Comparison of ENCODE assay signal across 9 mouse cellular contexts in the genomic region with DNA sequence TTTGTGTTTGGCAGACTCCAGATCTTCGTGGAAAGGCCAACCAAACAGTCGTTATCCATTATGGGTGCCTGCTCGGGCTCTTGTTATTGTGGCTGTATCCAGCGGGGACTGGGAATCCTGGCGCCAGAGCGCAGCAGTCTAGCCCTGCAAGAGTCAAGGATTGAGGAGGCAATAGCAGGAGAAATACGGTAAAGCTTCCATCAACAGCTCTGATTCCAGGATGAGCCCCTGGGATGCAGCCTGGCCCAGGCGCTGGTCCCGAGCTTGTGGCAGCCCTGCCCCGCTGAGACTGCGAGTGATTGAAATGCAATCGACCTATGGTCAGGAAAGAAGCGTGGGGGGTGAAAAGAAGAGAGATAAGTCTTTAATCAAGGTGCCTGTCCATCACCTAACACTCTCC.
DNase-seq lines count a peak whose midpoint lies in the region; ATAC-seq and TF ChIP-seq lines count a peak whose summit lies in the region.
"Had no signal": no experiment of that assay in that cellular context is flagged by ENCODE, and none has a peak within 500 bp of the region (broad histone marks: within the 10 kb centered on the region; RNA-seq: fewer than 3 reads in every experiment).

No protein-coding gene starts in this region.

- ATAC-seq in embryonic facial prominence, embryonic 11.5 days (replicated peaks; ENCODE audit: insufficient number of reproducible peaks, low FRiP score, low TSS enrichment, low read depth): 0 out of 2 replicates have a peak, but pooled peaks have one; percentile 25
- ATAC-seq in hindbrain, postnatal 0 days: no peak
- ATAC-seq in cerebellum, adult (ENCODE audit: insufficient number of reproducible peaks, low FRiP score, low TSS enrichment): no peak

- WGBS in embryonic facial prominence, embryonic 11.5 days: under 1% methylated on average over 13 of the region's 13 CpGs
- 5% methylated on average over 13 of the region's 13 CpGs for WGBS in hindbrain, postnatal 0 days

- 0 out of 2 replicates have a peak overlapping the region, but pooled peaks have one; percentile 15 for H3K4me2 ChIP-seq in embryonic facial prominence, embryonic 11.5 days (ENCODE audit: low read depth, low read length)
- no peak overlapping the region for H3K4me2 ChIP-seq in hindbrain, postnatal 0 days (ENCODE audit: low read depth, low read length)
- H3K4me2 ChIP-seq: liver, embryonic 13.5 days had no signal

- no peaks in the 10 kb centered on the region for H3K27me3 ChIP-seq in embryonic facial prominence, embryonic 11.5 days (ENCODE audit: control insufficient read depth, insufficient read depth, low read length)
- H3K27me3 ChIP-seq in hindbrain, postnatal 0 days (ENCODE audit: insufficient read depth, low read length): no peaks in the 10 kb centered on the region

- H3K4me3 ChIP-seq in embryonic facial prominence, embryonic 11.5 days (ENCODE audit: low read depth, low read length): no peak overlapping the region
- no peak overlapping the region for H3K4me3 ChIP-seq in hindbrain, postnatal 0 days (ENCODE audit: low read length)
- H3K4me3 ChIP-seq: liver, embryonic 13.5 days had no signal

- no peaks in the 10 kb centered on the region for H3K9me3 ChIP-seq in embryonic facial prominence, embryonic 11.5 days (replicated peaks; ENCODE audit: control insufficient read depth, low read length)
- H3K9me3 ChIP-seq in hindbrain, postnatal 0 days (ENCODE audit: low read length): no peaks in the 10 kb centered on the region
- H3K9me3 ChIP-seq: liver, embryonic 13.5 days had no signal

- peak; percentile 27 for DNase-seq in gastrocnemius, postnatal 10 days
- DNase-seq in gastrocnemius, adult 18-20 months (ENCODE audit: low spot score): no peak
- peak; percentile 36 for DNase-seq in 3T3-L1 (ENCODE audit: low read depth, low spot score)
- DNase-seq in embryonic facial prominence, embryonic 11.5 days (ENCODE audit: low spot score): peak; percentile 82
- peak; percentile 45 for DNase-seq in hindbrain, postnatal 0 days (ENCODE audit: low spot score)
- DNase-seq in layer of hippocampus, adult 8-10 months (ENCODE audit: low spot score in 2 of 2): no peak
- no peak for DNase-seq in B cell, adult 2 months
- DNase-seq: liver, embryonic 13.5 days had no signal

- 0 out of 2 replicates have a peak overlapping the region, but pooled peaks have one; percentile 14 for H3K9ac ChIP-seq in embryonic facial prominence, embryonic 11.5 days (replicated peaks; ENCODE audit: low read length)
- no peak overlapping the region for H3K9ac ChIP-seq in hindbrain, postnatal 0 days (replicated peaks; ENCODE audit: low read length)
- H3K9ac ChIP-seq: liver, embryonic 13.5 days had no signal

- H3K27ac ChIP-seq in embryonic facial prominence, embryonic 11.5 days (replicated peaks; ENCODE audit: low read depth, low read length): no peak overlapping the region
- no peak overlapping the region for H3K27ac ChIP-seq in hindbrain, postnatal 0 days
- H3K27ac ChIP-seq: liver, embryonic 13.5 days had no signal

- no peak for TF ChIP-seq CTCF in hindbrain, postnatal 0 days (IDR thresholded peaks at IDR 0.05; ENCODE audit: low read depth)

- no peaks in the 10 kb centered on the region for H3K4me1 ChIP-seq in embryonic facial prominence, embryonic 11.5 days (ENCODE audit: control insufficient read depth, insufficient read depth, low read length)
- H3K4me1 ChIP-seq in hindbrain, postnatal 0 days (ENCODE audit: insufficient read depth, low read length): no peaks in the 10 kb centered on the region
- H3K4me1 ChIP-seq: liver, embryonic 13.5 days had no signal

- H3K36me3 ChIP-seq in embryonic facial prominence, embryonic 11.5 days (replicated peaks; ENCODE audit: control insufficient read depth, insufficient read depth, low read depth, low read length): no peaks in the 10 kb centered on the region
- H3K36me3 ChIP-seq in hindbrain, postnatal 0 days (ENCODE audit: insufficient read depth, low read length): no peaks in the 10 kb centered on the region
- H3K36me3 ChIP-seq: liver, embryonic 13.5 days had no signal

Comparison
In these comparisons a context has a peak if more than half of its experiments do, and no peak if none do; other contexts are left out.
1. DNase-seq: peak in gastrocnemius, postnatal 10 days (single experiment), 3T3-L1 (single experiment), embryonic facial prominence, embryonic 11.5 days (single experiment) and hindbrain, postnatal 0 days (single experiment); none in gastrocnemius, adult 18-20 months (single experiment), layer of hippocampus, adult 8-10 months (0 of 2) and B cell, adult 2 months (0 of 2).